Mouse (Mus musculus): ENCODE results near the gene Lgi1.

DNA sequence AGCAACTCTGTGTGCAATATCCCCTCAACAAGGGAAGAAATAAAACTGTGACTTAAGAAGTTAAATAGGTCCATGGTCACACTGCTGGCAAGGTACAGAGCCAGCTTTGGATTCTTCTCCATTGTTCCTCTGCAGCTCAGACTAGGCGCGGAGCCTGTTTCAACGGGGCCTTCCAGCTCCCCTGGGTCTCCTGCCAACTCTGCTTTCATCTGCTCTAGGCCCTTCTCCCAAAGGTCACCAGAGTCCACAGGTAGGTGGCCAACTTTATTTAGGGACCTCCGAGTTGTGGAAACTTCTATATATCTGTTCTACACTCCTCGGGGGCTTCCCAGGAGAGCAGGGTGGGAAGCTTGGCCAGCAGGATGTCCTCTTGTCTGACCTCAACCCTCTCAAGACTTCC lies 3.0 kb upstream of the Lgi1 start:
- TF ChIP-seq CTCF (IDR thresholded peaks at IDR 0.05; ENCODE audit: extremely low read depth, insufficient read depth, insufficient read length, insufficient replicate concordance), result no peak
- TF ChIP-seq POLR2A (IDR thresholded peaks at IDR 0.05; ENCODE audit: low read depth, low read length), result no peak

All from spleen, adult 2 months (tissue).